Mouse (Mus musculus): ENCODE data around the gene Zkscan3. TPM values are rescaled to one million over a fixed set of nuclear protein-coding genes. Genes with fewer than 3 reads are reported as not detected.

The Zkscan3 gene
- 65.8 and 71.1 TPM in 2 replicates for polyA plus RNA-seq (2015; fragmentation: Nextera tagmentation; extraction: Ambion mirVana)

DNA sequence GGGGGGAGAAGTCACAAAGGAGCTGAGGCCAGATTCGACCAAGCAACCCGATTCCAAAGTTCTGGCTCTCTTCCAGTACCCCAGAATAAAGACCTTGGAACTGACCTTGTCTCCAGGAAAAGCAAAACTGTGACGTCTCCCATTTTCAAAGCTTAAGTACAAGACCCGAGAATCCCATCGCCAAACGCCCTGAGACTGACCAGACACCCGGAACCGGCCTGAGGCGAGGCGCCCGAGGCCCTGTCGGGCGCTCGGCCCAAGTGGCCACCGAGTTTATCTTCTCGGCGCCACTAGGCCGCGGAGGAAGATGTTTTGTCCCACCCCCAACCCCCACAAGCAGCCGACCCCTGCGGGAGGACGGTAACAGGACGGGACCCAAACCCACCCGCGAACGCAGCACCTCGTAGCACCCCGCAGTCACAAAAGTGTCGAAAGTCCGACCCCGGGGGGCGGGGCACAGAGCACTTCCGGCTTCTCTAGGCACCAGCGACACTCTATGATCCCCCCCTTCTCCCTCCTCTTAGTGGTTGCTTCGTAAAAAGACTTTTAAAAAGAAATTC lies at the start of gene Zkscan3:
Gene Zkscan3 (minus strand): TSS at position 469 of the 560 bp plus-strand sequence.
- Histone ChIP-seq H3K27ac (replicated peaks) (peak within 1 kb of the TSS; percentile 63), H3K9me3 (no peaks in the 10 kb centered on the region), H3K27me3 (no peaks in the 10 kb centered on the region), H3K4me3 (peak within 1 kb of the TSS; percentile 60), H3K36me3 (no peaks in the 10 kb centered on the region), H3K4me1 (replicated peaks) (peaks cover 32% of the 10 kb centered on the region), H3K4me2 (peak within 1 kb of the TSS; percentile 70), H3K9ac (peak within 1 kb of the TSS; percentile 66)
- WGBS = under 1% methylated on average over 35 of the region's 35 CpGs
- peak; percentile 97 for ATAC-seq (ENCODE audit: low FRiP score, low read depth)

- Histone ChIP-seq H3K9ac (no peak overlapping the region), H3K4me2 (no peak overlapping the region), H3K27me3 (no peaks in the 10 kb centered on the region), H3K9me3 (no peaks in the 10 kb centered on the region), H3K27ac (replicated peaks) (no peak overlapping the region), H3K4me1 (replicated peaks) (peaks cover 13% of the 10 kb centered on the region), H3K4me3 (no peak overlapping the region), H3K36me3 (peaks cover 49% of the 10 kb centered on the region)
- WGBS = 84% methylated on average over 16 of the region's 16 CpGs
- ATAC-seq (ENCODE audit: low FRiP score, low read depth) = no peak
These were observed 45.5 kb upstream of the Zkscan3 start for GRCm38 (mm10) chr13:21447856-21448614.

- Histone ChIP-seq H3K9ac (no peak overlapping the region), H3K27me3 (no peaks in the 10 kb centered on the region), H3K36me3 (peaks cover 50% of the 10 kb centered on the region), H3K4me3 (no peak overlapping the region), H3K27ac (replicated peaks) (no peak overlapping the region), H3K4me2 (no peak overlapping the region), H3K4me1 (replicated peaks) (peaks cover 2% of the 10 kb centered on the region), H3K9me3 (no peaks in the 10 kb centered on the region)
- 91% methylated on average over 9 of the region's 9 CpGs for WGBS
- no peak for ATAC-seq (ENCODE audit: low FRiP score, low read depth)
These were observed 44.2 kb upstream of the Zkscan3 start for GRCm38 (mm10) chr13:21446796-21447195.

DNA sequence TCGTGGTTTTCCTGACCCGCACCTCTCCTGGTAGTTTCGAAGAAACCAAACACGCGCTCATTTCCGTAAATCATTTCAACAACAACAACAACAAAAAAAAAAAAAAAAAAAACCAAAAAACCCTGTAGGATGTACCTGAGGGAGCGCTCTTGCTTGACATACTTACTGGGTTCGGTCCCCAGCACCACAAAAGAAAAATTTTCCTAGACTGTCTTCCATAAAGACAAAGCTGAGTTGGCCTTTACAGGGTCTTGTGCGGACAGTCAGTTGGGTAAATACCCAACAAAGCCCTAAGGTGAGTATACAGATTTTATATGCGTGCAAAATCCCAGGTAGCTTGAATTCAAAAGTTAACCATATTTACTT lies 38.6 kb upstream of the Zkscan3 start:
- peak; percentile 27; the same call in 1 of the 2 replicates for ATAC-seq (ENCODE audit: low FRiP score, low read depth)
- H3K27ac ChIP-seq (replicated peaks) = peak overlapping the region; percentile 86
- 18% methylated on average over 10 of the region's 10 CpGs for WGBS

GRCm38 (mm10) chr13:21440503-21441206 lies 38.1 kb upstream of the Zkscan3 start, which contains the start of gene Pgbd1:
TSS of gene Pgbd1 (minus strand) at chr13:21441058.
- Histone ChIP-seq H3K36me3 (peaks cover 25% of the 10 kb centered on the region), H3K27me3 (no peaks in the 10 kb centered on the region), H3K4me3 (peak within 1 kb of the TSS; percentile 59), H3K9me3 (no peaks in the 10 kb centered on the region), H3K4me1 (replicated peaks) (peaks cover 16% of the 10 kb centered on the region), H3K27ac (replicated peaks) (peak within 1 kb of the TSS; percentile 86), H3K9ac (peak within 1 kb of the TSS; percentile 67), H3K4me2 (peak within 1 kb of the TSS; percentile 92)
- WGBS = under 1% methylated on average over 32 of the region's 32 CpGs
- peak; percentile 97 for ATAC-seq (ENCODE audit: low FRiP score, low read depth)

More for the DNA sequence above, 38.6 kb upstream of the Zkscan3 start:
- Histone ChIP-seq H3K4me1 (replicated peaks) (peaks cover 16% of the 10 kb centered on the region), H3K9me3 (no peaks in the 10 kb centered on the region), H3K4me3 (peak overlapping the region; percentile 59), H3K36me3 (peaks cover 30% of the 10 kb centered on the region), H3K4me2 (peak overlapping the region; percentile 92), H3K27me3 (no peaks in the 10 kb centered on the region), H3K9ac (peak overlapping the region; percentile 67)

- Histone ChIP-seq H3K9me3 (no peaks in the 10 kb centered on the region), H3K27ac (replicated peaks) (no peak overlapping the region), H3K4me1 (replicated peaks) (peaks cover 8% of the 10 kb centered on the region), H3K9ac (no peak overlapping the region), H3K4me2 (no peak overlapping the region), H3K27me3 (no peaks in the 10 kb centered on the region), H3K36me3 (no peaks in the 10 kb centered on the region), H3K4me3 (no peak overlapping the region)
- no peak for ATAC-seq (ENCODE audit: low FRiP score, low read depth)
- WGBS = 86% methylated on average over 4 of the region's 4 CpGs
These were observed 32.9 kb upstream of the Zkscan3 start for GRCm38 (mm10) chr13:21435476-21435875.

- 100% methylated on average over 1 of the region's 1 CpGs for WGBS
- ATAC-seq (ENCODE audit: low FRiP score, low read depth) = no peak
- no peak overlapping the region for H3K9ac ChIP-seq
- no peaks in the 10 kb centered on the region for H3K27me3 ChIP-seq
- H3K9me3 ChIP-seq = no peaks in the 10 kb centered on the region
- no peak overlapping the region for H3K27ac ChIP-seq (replicated peaks)
- H3K4me1 ChIP-seq (replicated peaks) = no peaks in the 10 kb centered on the region
- no peak overlapping the region for H3K4me3 ChIP-seq
- H3K36me3 ChIP-seq = no peaks in the 10 kb centered on the region
- no peak overlapping the region for H3K4me2 ChIP-seq
These were observed 25.1 kb upstream of the Zkscan3 start for GRCm38 (mm10) chr13:21427631-21428030.

GRCm38 (mm10) chr13:21423301-21423700 lies 20.7 kb upstream of the Zkscan3 start:
- 69% methylated on average over 5 of the region's 5 CpGs for WGBS
- no peak overlapping the region for H3K9ac ChIP-seq
- H3K4me2 ChIP-seq = no peak overlapping the region
- H3K4me1 ChIP-seq (replicated peaks) = no peaks in the 10 kb centered on the region
- H3K9me3 ChIP-seq = no peaks in the 10 kb centered on the region
- no peak overlapping the region for H3K4me3 ChIP-seq
- ATAC-seq (ENCODE audit: low FRiP score, low read depth) = no peak
- H3K27me3 ChIP-seq = no peaks in the 10 kb centered on the region
- no peak overlapping the region for H3K27ac ChIP-seq (replicated peaks)
- no peaks in the 10 kb centered on the region for H3K36me3 ChIP-seq

GRCm38 (mm10) chr13:21418865-21419264 lies 16.3 kb upstream of the Zkscan3 start:
- WGBS = 64% methylated on average over 6 of the region's 6 CpGs
- Histone ChIP-seq H3K4me1 (replicated peaks) (no peaks in the 10 kb centered on the region), H3K9me3 (no peaks in the 10 kb centered on the region), H3K4me3 (no peak overlapping the region), H3K36me3 (no peaks in the 10 kb centered on the region), H3K9ac (no peak overlapping the region), H3K27me3 (no peaks in the 10 kb centered on the region), H3K4me2 (no peak overlapping the region), H3K27ac (replicated peaks) (no peak overlapping the region)
- no peak for ATAC-seq (ENCODE audit: low FRiP score, low read depth)

DNA sequence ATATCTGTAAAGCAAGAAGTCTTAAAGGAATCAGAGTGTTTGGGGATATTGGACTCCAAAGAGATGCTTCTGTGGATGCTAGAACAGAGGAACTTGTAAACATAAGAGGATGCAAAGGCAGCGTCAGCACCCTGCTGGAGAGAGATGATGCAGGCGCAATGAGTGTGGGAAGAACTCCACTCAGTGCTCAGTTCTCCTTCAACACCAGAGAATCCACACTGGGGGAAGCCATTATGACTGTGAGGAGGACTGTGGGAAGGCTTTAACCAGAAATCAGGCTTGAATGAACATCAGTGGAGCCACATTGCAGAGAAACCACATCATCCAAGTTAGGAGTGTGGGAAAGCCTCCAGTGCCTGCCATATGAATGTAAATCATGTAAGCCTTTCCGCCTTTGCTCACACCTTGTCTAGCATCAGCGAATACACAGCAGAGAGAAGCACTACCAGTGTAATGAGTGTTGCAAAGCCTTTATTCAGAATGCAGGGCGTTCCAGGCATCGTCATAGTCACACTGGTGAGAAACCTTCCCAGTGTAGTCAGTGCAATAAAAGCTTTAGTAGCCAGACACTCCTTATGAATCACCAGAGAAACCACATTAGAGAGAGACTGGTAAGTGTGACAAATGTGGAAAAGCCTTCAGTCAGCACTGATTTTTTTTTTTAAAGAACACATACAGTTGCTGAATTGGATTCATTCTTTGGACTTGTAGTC lies 14.9 kb upstream of the Zkscan3 start:
- no peak overlapping the region for H3K4me3 ChIP-seq
- no peaks in the 10 kb centered on the region for H3K9me3 ChIP-seq
- no peaks in the 10 kb centered on the region for H3K4me1 ChIP-seq (replicated peaks)
- no peaks in the 10 kb centered on the region for H3K27me3 ChIP-seq
- 83% methylated on average over 6 of the region's 6 CpGs for whole genome bisulfite sequencing
- no peak overlapping the region for H3K27ac ChIP-seq (replicated peaks)
- no peak overlapping the region for H3K9ac ChIP-seq
- no peak overlapping the region for H3K4me2 ChIP-seq
- H3K36me3 ChIP-seq = no peaks in the 10 kb centered on the region
- ATAC-seq (ENCODE audit: low FRiP score, low read depth) = no peak

GRCm38 (mm10) chr13:21415750-21416149 lies 13.2 kb upstream of the Zkscan3 start:
- Histone ChIP-seq H3K4me2 (no peak overlapping the region), H3K4me1 (replicated peaks) (no peaks in the 10 kb centered on the region), H3K36me3 (no peaks in the 10 kb centered on the region), H3K4me3 (no peak overlapping the region), H3K27me3 (no peaks in the 10 kb centered on the region), H3K9me3 (no peaks in the 10 kb centered on the region), H3K9ac (no peak overlapping the region), H3K27ac (replicated peaks) (no peak overlapping the region)
- 97% methylated on average over 2 of the region's 2 CpGs for WGBS
- no peak for ATAC-seq (ENCODE audit: low FRiP score, low read depth)

Data from hindbrain, embryonic 15.5 days (tissue).